Mouse (Mus musculus) CH12.LX (cell line): ENCODE results near the gene Usp47. TPM values are rescaled to one million over a fixed set of nuclear protein-coding genes. Genes with fewer than 3 reads are reported as not detected.

Source experiments
- DNase-seq: peaks from one replicate; pipeline ENCODE4 v3.0.0-alpha.2; 2013; ENCODE audit errors: extremely low read depth
- H3K27ac ChIP-seq: 2 replicates; pipeline ENCODE4 v1.5.1; 2012; ENCODE audit warnings: low read depth, mild to moderate bottlenecking, control low read depth, moderate library complexity; ENCODE audit not compliant: insufficient read depth
- H3K27me3 ChIP-seq: replicated peaks from 2 replicates; pipeline ENCODE3; 2012; ENCODE audit warnings: inconsistent platforms
- H3K36me3 ChIP-seq, 2 experiments: replicated peaks in 1 of 2; 2 replicates each; pipeline versions ENCODE3 to v1.6.1; 2012; ENCODE audit warnings: inconsistent platforms in 1 of 2, low read length in 1 of 2, mild to moderate bottlenecking in 1 of 2, mixed read lengths in 1 of 2, moderate library complexity in 1 of 2; ENCODE audit not compliant: control insufficient read depth in 1 of 2, insufficient read depth in 1 of 2
- H3K4me1 ChIP-seq, 2 experiments: 2 replicates each; pipeline ENCODE4 v1.6.1; 2012; ENCODE audit warnings: inconsistent platforms in 1 of 2, moderate library complexity in 1 of 2; ENCODE audit not compliant: insufficient read depth in 2 of 2, control insufficient read depth in 1 of 2
- H3K4me2 ChIP-seq: 2 replicates; pipeline ENCODE4 v1.6.1; 2012; ENCODE audit warnings: low read depth, mild to moderate bottlenecking, control low read depth; ENCODE audit not compliant: poor library complexity, insufficient read depth, severe bottlenecking
- H3K4me3 ChIP-seq, 3 experiments: fragments of 150-350 bp in 1 of 3; sonication (generic) in 1 of 3; replicated peaks in 1 of 3; 2 replicates each; pipeline versions ENCODE3 to v1.5.1; 2011 to 2012; ENCODE audit warnings: low read depth in 2 of 3, low read length in 2 of 3, mild to moderate bottlenecking in 2 of 3, moderate library complexity in 2 of 3, control low read depth in 1 of 3, improper control_type of control experiment in 1 of 3, inconsistent platforms in 1 of 3, mixed read lengths in 1 of 3; ENCODE audit not compliant: poor library complexity in 1 of 3
- H3K79me2 ChIP-seq: replicated peaks from 2 replicates; pipeline ENCODE4 v1.6.1; 2012; ENCODE audit warnings: mild to moderate bottlenecking, moderate library complexity; ENCODE audit not compliant: control insufficient read depth, poor library complexity, insufficient read depth, severe bottlenecking; ENCODE audit errors: extremely low read depth
- H3K9ac ChIP-seq: 2 replicates; pipeline ENCODE4 v1.6.1; 2012; ENCODE audit warnings: low read depth, mild to moderate bottlenecking, control low read depth, moderate library complexity; ENCODE audit not compliant: insufficient read depth
- H3K9me3 ChIP-seq: replicated peaks from 2 replicates; pipeline ENCODE3; 2012; ENCODE audit warnings: low read length, inconsistent platforms, mixed read lengths
- BHLHE40 ChIP-seq: IDR thresholded peaks from 2 replicates; pipeline ENCODE4 v1.6.1; 2011; ENCODE audit warnings: mild to moderate bottlenecking, low read depth, low read length, improper control_type of control experiment
- CHD1 ChIP-seq: IDR thresholded peaks from 2 replicates; pipeline ENCODE4 v1.6.1; 2012; ENCODE audit warnings: low read depth, low read length, improper control_type of control experiment, inconsistent platforms
- EP300 ChIP-seq: IDR thresholded peaks from 2 replicates; pipeline ENCODE4 v1.6.1; 2011; ENCODE audit warnings: low read length, improper control_type of control experiment
- ETS1 ChIP-seq: conservative IDR thresholded peaks from 2 replicates; pipeline ENCODE4 v1.6.1; 2012; ENCODE audit warnings: low read depth, mild to moderate bottlenecking, inconsistent platforms, low read length, improper control_type of control experiment, moderate library complexity
- HCFC1 ChIP-seq: IDR thresholded peaks from 2 replicates; pipeline ENCODE4 v1.6.1; 2012; ENCODE audit warnings: low read depth, mild to moderate bottlenecking, inconsistent platforms, low read length, improper control_type of control experiment
- IRF4 ChIP-seq: IDR thresholded peaks from 2 replicates; pipeline ENCODE4 v1.6.1; 2014; ENCODE audit warnings: low read depth, mild to moderate bottlenecking, inconsistent platforms, low read length, improper control_type of control experiment
- JUN ChIP-seq: IDR thresholded peaks from 2 replicates; pipeline ENCODE4 v1.6.1; 2011; ENCODE audit warnings: low read depth, mild to moderate bottlenecking, low read length, improper control_type of control experiment, moderate library complexity; ENCODE audit not compliant: insufficient read depth
- KAT2A ChIP-seq: IDR thresholded peaks from 2 replicates; pipeline ENCODE4 v1.6.1; 2012; ENCODE audit warnings: low read length, improper control_type of control experiment, inconsistent platforms; ENCODE audit not compliant: insufficient replicate concordance
- MAX ChIP-seq: IDR thresholded peaks from 2 replicates; pipeline ENCODE4 v1.6.1; 2011; ENCODE audit warnings: low read length, improper control_type of control experiment
- MAZ ChIP-seq: IDR thresholded peaks from 2 replicates; pipeline ENCODE4 v1.6.1; 2012; ENCODE audit warnings: low read depth, mild to moderate bottlenecking, inconsistent platforms, low read length, improper control_type of control experiment, moderate library complexity
- MYC ChIP-seq: IDR thresholded peaks from 2 replicates; pipeline ENCODE4 v1.6.1; 2011; ENCODE audit warnings: low read depth, mild to moderate bottlenecking, improper control_type of control experiment, low read length
- NELFE ChIP-seq: IDR thresholded peaks from 2 replicates; pipeline ENCODE4 v1.6.1; 2011; ENCODE audit warnings: low read depth, low read length, improper control_type of control experiment
- NRF1 ChIP-seq: IDR thresholded peaks from 2 replicates; pipeline ENCODE4 v1.6.1; 2014; ENCODE audit warnings: low read depth, mild to moderate bottlenecking, inconsistent platforms, low read length, improper control_type of control experiment, moderate library complexity
- POLR2A ChIP-seq: IDR thresholded peaks from 2 replicates; pipeline ENCODE4 v1.6.1; 2011; ENCODE audit warnings: low read depth, mild to moderate bottlenecking, improper control_type of control experiment, low read length
- RAD21 ChIP-seq: IDR thresholded peaks from 2 replicates; pipeline ENCODE4 v1.6.1; 2011; ENCODE audit warnings: low read depth, mild to moderate bottlenecking, low read length, improper control_type of control experiment, moderate library complexity
- RCOR1 ChIP-seq: conservative IDR thresholded peaks from 2 replicates; pipeline ENCODE4 v1.6.1; 2012; ENCODE audit warnings: low read depth, mild to moderate bottlenecking, inconsistent platforms, low read length, improper control_type of control experiment
- SMC3 ChIP-seq: IDR thresholded peaks from 2 replicates; pipeline ENCODE4 v1.6.1; 2011; ENCODE audit warnings: low read depth, low read length, improper control_type of control experiment
- TCF12 ChIP-seq: IDR thresholded peaks from 2 replicates; pipeline ENCODE4 v1.6.1; 2014; ENCODE audit warnings: low read depth, mild to moderate bottlenecking, inconsistent platforms, low read length, improper control_type of control experiment
- ZC3H11A ChIP-seq: IDR thresholded peaks from 2 replicates; pipeline ENCODE4 v1.6.1; 2012; ENCODE audit warnings: low read depth, mild to moderate bottlenecking, inconsistent platforms, low read length, improper control_type of control experiment
- ZMIZ1 ChIP-seq: IDR thresholded peaks from 2 replicates; pipeline ENCODE4 v1.6.1; 2012; ENCODE audit warnings: low read depth, mild to moderate bottlenecking, inconsistent platforms, low read length, improper control_type of control experiment
- ZNF384 ChIP-seq: IDR thresholded peaks from 2 replicates; pipeline ENCODE4 v1.6.1; 2012; ENCODE audit warnings: low read depth, low read length, improper control_type of control experiment, inconsistent platforms
- dilution Hi-C: fragments of 300-500 bp; cut with MboI; formaldehyde crosslinking; loops from 2 replicates; pipeline ENCODE4 v1.14.3; 2020; ENCODE audit warnings: low sequenced_read_pairs; ENCODE audit not compliant: extremely low pct_unique_long_range_greater_than_20kb, extremely low pct_ligation_motif_present
- in situ Hi-C: fragments of 300-500 bp; cut with MboI; formaldehyde crosslinking; loops from 3 replicates; pipeline ENCODE4 v1.14.3; 2019; ENCODE audit warnings: low sequenced_read_pairs, low pct_ligation_motif_present, low pct_unique_long_range_greater_than_20kb, mixed read lengths
- polyA plus RNA-seq: library from polyadenylated mRNA; unstranded; fragments of >175 nt; gene quantifications from 2 replicates; pipeline ENCODE4 v1.2.1, GENCODE M21; 2012; ENCODE audit warnings: low read depth; ENCODE audit not compliant: insufficient read length
- total RNA-seq, 2 experiments: library from RNA; depleted of rRNA; stranded (reverse); fragments of 300-350 nt in 1 of 2; fragments of >200 nt in 1 of 2; gene quantifications; 2 replicates each; pipeline ENCODE4 v1.2.3; 2012 to 2014

Usp47 gene
- total and polyA plus RNA-seq, 3 experiments = 35.0 to 36.8 (median 35.8) TPM

GRCm38 (mm10) chr7:112010976-112011375 is 12.3 kb upstream of the Usp47 start:
- Histone ChIP-seq H3K27ac (no peak overlapping the region), H3K4me1 (no peaks in the 10 kb centered on the region), H3K36me3 (no peaks in the 10 kb centered on the region), H3K9ac (no peak overlapping the region), H3K79me2 (no peaks in the 10 kb centered on the region), H3K4me3 (no peak overlapping the region), H3K27me3 (no peaks in the 10 kb centered on the region), H3K9me3 (no peaks in the 10 kb centered on the region), H3K4me2 (no peak overlapping the region)
- in situ Hi-C loops = no loop called here
- no peak for DNase-seq
- no peak for TF ChIP-seq NELFE
- no peak for TF ChIP-seq NRF1
- no peak for TF ChIP-seq RCOR1
- no peak for TF ChIP-seq EP300
- TF ChIP-seq ETS1 = no peak
- no peak for TF ChIP-seq MYC
- no peak for TF ChIP-seq SMC3
- TF ChIP-seq POLR2A = no peak
- TF ChIP-seq IRF4 = no peak
- no peak for TF ChIP-seq BHLHE40
- TF ChIP-seq RAD21 = no peak
- TF ChIP-seq HCFC1 = no peak
- no peak for TF ChIP-seq ZMIZ1
- TF ChIP-seq JUN = no peak
- TF ChIP-seq MAX = no peak
- no peak for TF ChIP-seq MAZ
- TF ChIP-seq CHD1 = no peak
- no peak for TF ChIP-seq TCF12
- TF ChIP-seq KAT2A = no peak
- no peak for TF ChIP-seq ZC3H11A
- dilution Hi-C loops = no loop called here

DNA sequence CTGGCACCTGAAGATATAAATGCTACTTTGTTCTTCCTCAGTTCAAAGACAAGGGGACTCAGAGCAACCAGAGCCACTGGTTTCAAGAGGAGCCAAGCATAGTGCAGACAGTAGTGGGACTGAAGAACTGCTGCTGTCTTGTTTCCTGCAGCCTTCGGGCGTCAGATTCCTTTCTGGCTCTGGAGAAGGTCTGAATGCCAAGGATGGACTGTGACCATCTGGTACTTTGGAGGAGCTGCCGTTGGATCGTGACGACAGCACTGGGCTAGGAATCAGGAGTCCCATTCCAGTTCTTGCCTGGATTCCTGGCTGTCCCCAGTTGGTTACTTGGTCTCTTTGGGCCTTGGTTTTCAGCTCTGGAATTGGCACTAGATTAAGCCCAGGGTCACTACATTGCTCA is 11.2 kb upstream of the Usp47 start:
- no peak overlapping the region for H3K9ac ChIP-seq
- no peaks in the 10 kb centered on the region for H3K9me3 ChIP-seq
- TF ChIP-seq ZNF384 = no peak
- TF ChIP-seq ZMIZ1 = no peak
- TF ChIP-seq TCF12 = no peak
- no peak overlapping the region for H3K4me2 ChIP-seq
- dilution Hi-C loops (no loop called here), in situ Hi-C loops (no loop called here)
- no peak for DNase-seq
- no peak overlapping the region for H3K27ac ChIP-seq
- no peaks in the 10 kb centered on the region for H3K27me3 ChIP-seq
- H3K36me3 ChIP-seq = no peaks in the 10 kb centered on the region
- H3K4me3 ChIP-seq = no peak overlapping the region
- H3K79me2 ChIP-seq = no peaks in the 10 kb centered on the region
- H3K4me1 ChIP-seq = no peaks in the 10 kb centered on the region
